Mouse (Mus musculus) ovary, adult 10 weeks (tissue): ENCODE results near the gene Kcnk5. TPM values are rescaled to one million over a fixed set of nuclear protein-coding genes. Genes with fewer than 3 reads are reported as not detected.

ENCODE experiments used
- polyA plus RNA-seq: library from polyadenylated mRNA; stranded (reverse); fragments of 350-450 nt; fragmentation: Illumina TruSeq; extraction: RNeasy Lipid Tissue Mini Kit (QIAGEN cat#74804); gene quantifications from one replicate; pipeline ENCODE4 v1.2.3, GENCODE M21; 2014

The Kcnk5 gene
- polyA plus RNA-seq, result 2.7 TPM

GRCm38 (mm10) chr14:20181466-20181921, at the start of gene Kcnk5:
Gene Kcnk5, minus strand, starts transcription at chr14:20181809.

GRCm38 (mm10) chr14:20138484-20139355, 42.9 kb downstream of the Kcnk5 start, which contains the start of gene Saysd1:
Gene Saysd1, minus strand, starts transcription at chr14:20138534.

Other genes starting within 250 kb of the Kcnk5 start
- 60.5 TPM for gene Gng2, start 204.2 kb downstream of the Kcnk5 start, polyA plus RNA-seq
- gene Saysd1, start 43.3 kb downstream of the Kcnk5 start, polyA plus RNA-seq, result 1.9 TPM
- not detected for gene Kcnk16, start 87.4 kb upstream of the Kcnk5 start, polyA plus RNA-seq
- gene Nudt13, start 112.9 kb upstream of the Kcnk5 start, polyA plus RNA-seq, result 7.1 TPM
- 33.2 TPM for gene Ecd, start 166.3 kb upstream of the Kcnk5 start, polyA plus RNA-seq
- gene Fam149b, start 166.4 kb upstream of the Kcnk5 start, polyA plus RNA-seq, result 30.7 TPM
- 162 TPM for gene Dnajc9, start 207.1 kb upstream of the Kcnk5 start, polyA plus RNA-seq
- 3.4 TPM for gene Mrps16, start 211.8 kb upstream of the Kcnk5 start, polyA plus RNA-seq